Comparison of ENCODE assay signal across 21 mouse cellular contexts in the genomic region with DNA sequence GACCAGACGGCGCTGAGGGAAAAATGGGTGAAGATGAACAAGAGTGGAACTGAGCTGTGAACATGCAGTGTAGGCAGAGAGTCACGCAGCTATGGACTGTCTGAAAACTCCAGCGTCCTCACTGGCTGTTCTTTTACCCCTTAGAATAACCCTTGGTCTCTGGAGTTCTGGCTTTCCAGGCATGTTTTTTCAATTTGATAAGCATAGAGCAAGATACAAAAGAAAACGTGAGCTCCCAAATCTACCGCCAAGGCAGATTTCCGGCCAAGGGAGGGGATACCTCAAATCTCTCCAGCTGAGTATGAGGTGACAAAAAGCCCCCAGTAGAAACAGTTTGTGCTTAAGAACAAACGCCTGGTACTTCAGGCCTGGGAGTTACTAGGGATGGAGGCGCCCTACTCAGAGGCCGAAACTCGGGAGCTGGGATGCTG. TPM values are rescaled to one million over a fixed set of nuclear protein-coding genes. Genes with fewer than 3 reads are reported as not detected.
A peak's percentile ranks its signal among the peaks of the same experiment; 100 is the strongest.
DNase-seq lines count a peak whose midpoint lies in the region; ATAC-seq and TF ChIP-seq lines count a peak whose summit lies in the region.
"Had no signal": no experiment of that assay in that cellular context is flagged by ENCODE, and none has a peak within 500 bp of the region (broad histone marks: within the 10 kb centered on the region; RNA-seq: fewer than 3 reads in every experiment).

No protein-coding gene starts in this region.

- WGBS in forebrain, embryonic 13.5 days = 10% methylated on average over 11 of the region's 11 CpGs
- 2% methylated on average over 11 of the region's 11 CpGs for WGBS in midbrain, embryonic 12.5 days

- peak; percentile 27 to 46 for DNase-seq in cerebellum, postnatal 25 days
- DNase-seq in cerebellum, adult 9-10 months = no peak
- peak; percentile 73 for DNase-seq in brain, embryonic 14.5 days (ENCODE audit: low read depth)
- no peak for DNase-seq in right cerebral cortex, postnatal 14 days
- DNase-seq in spleen, postnatal 10 days (ENCODE audit: low spot score in 2 of 2) = no peak
- no peak for DNase-seq in Muller cell, postnatal 12 days (ENCODE audit: inconsistent ontology term)
- DNase-seq: B cell, adult 2 months; gastrocnemius, postnatal 25 days; right cerebral cortex, adult 18-20 months; thymus, adult 2 months had no signal

- peaks cover 87% of the 10 kb centered on the region for H3K27me3 ChIP-seq in forebrain, embryonic 13.5 days
- H3K27me3 ChIP-seq in midbrain, embryonic 12.5 days = 0 out of 2 replicates have a peak, but pooled peaks cover 3% of the 10 kb centered on the region

- H3K4me1 ChIP-seq in forebrain, embryonic 13.5 days = peaks cover 56% of the 10 kb centered on the region
- H3K4me1 ChIP-seq in midbrain, embryonic 12.5 days = peaks cover 28% of the 10 kb centered on the region
- H3K4me1 ChIP-seq: lung, embryonic 15.5 days had no signal

- TF ChIP-seq CTCF in brain, embryonic 14.5 days (IDR thresholded peaks at IDR 0.05; ENCODE audit: borderline replicate concordance, extremely low read depth, insufficient read depth, insufficient read length) = no peak

- no peak overlapping the region for H3K9ac ChIP-seq in forebrain, embryonic 13.5 days
- peak overlapping the region; percentile 99 for H3K9ac ChIP-seq in midbrain, embryonic 12.5 days (replicated peaks)
- H3K9ac ChIP-seq: heart, embryonic 12.5 days; hindbrain, embryonic 15.5 days; kidney, embryonic 15.5 days; limb, embryonic 13.5 days; lung, embryonic 15.5 days; neural tube, embryonic 13.5 days had no signal

- H3K4me2 ChIP-seq in forebrain, embryonic 13.5 days = peak overlapping the region; percentile 53
- peak overlapping the region; percentile 94 for H3K4me2 ChIP-seq in midbrain, embryonic 12.5 days (replicated peaks)
- H3K4me2 ChIP-seq: heart, embryonic 12.5 days; kidney, embryonic 15.5 days; limb, embryonic 13.5 days; lung, embryonic 15.5 days; neural tube, embryonic 13.5 days had no signal

- no peak; the same call in 1 of the 2 replicates for ATAC-seq in forebrain, embryonic 13.5 days
- ATAC-seq in midbrain, embryonic 12.5 days (ENCODE audit: low FRiP score, low read depth) = 0 out of 2 replicates have a peak, but pooled peaks have one; percentile 17
- ATAC-seq: activated CD4-positive, CD25-positive, alpha-beta regulatory T cell, adult 4 months had no signal

- no peaks in the 10 kb centered on the region for H3K36me3 ChIP-seq in forebrain, embryonic 13.5 days (ENCODE audit: poor library complexity, severe bottlenecking)
- H3K36me3 ChIP-seq in midbrain, embryonic 12.5 days = no peaks in the 10 kb centered on the region
- H3K36me3 ChIP-seq: G1E; heart, embryonic 12.5 days; hindbrain, embryonic 15.5 days; kidney, embryonic 15.5 days; limb, embryonic 13.5 days; lung, embryonic 15.5 days; neural tube, embryonic 13.5 days had no signal

- peak overlapping the region; percentile 72 for H3K27ac ChIP-seq in forebrain, embryonic 13.5 days
- H3K27ac ChIP-seq in midbrain, embryonic 12.5 days (replicated peaks) = peak overlapping the region; percentile 96
- H3K27ac ChIP-seq: kidney, embryonic 15.5 days; limb, embryonic 13.5 days; lung, embryonic 15.5 days; neural tube, embryonic 13.5 days had no signal

- no peaks in the 10 kb centered on the region for H3K9me3 ChIP-seq in forebrain, embryonic 13.5 days (replicated peaks)
- no peaks in the 10 kb centered on the region for H3K9me3 ChIP-seq in midbrain, embryonic 12.5 days
- H3K9me3 ChIP-seq: G1E; heart, embryonic 12.5 days; hindbrain, embryonic 15.5 days; kidney, embryonic 15.5 days; limb, embryonic 13.5 days; lung, embryonic 15.5 days; megakaryocyte, embryonic 14.5 days; neural tube, embryonic 13.5 days had no signal

- no peak for TF ChIP-seq POLR2A in brain, embryonic 14.5 days (IDR thresholded peaks at IDR 0.05; ENCODE audit: borderline replicate concordance, extremely low read depth, insufficient read depth, insufficient read length, poor library complexity, severe bottlenecking)

- H3K4me3 ChIP-seq in forebrain, embryonic 13.5 days = peak overlapping the region; percentile 13; the same call in 1 of the 2 replicates
- H3K4me3 ChIP-seq in midbrain, embryonic 12.5 days = peak overlapping the region; percentile 73
- H3K4me3 ChIP-seq: heart, embryonic 12.5 days; kidney, embryonic 15.5 days; lung, embryonic 15.5 days; megakaryocyte, embryonic 14.5 days; neural tube, embryonic 13.5 days had no signal

RNA-seq across cellular contexts. Expression of gene Otx2, which starts 5.6 kb away (rescaled TPM):
- polyA plus RNA-seq in brain, embryonic 14.5 days (2012; rRNA removed) = 44.7 and 65.6 TPM in 2 replicates
- 24.9 and 36.8 TPM in 2 replicates for polyA plus RNA-seq in forebrain, embryonic 13.5 days (2015; fragmentation: Nextera tagmentation; extraction: Ambion mirVana)
- 180 and 189 TPM in 2 replicates for polyA plus RNA-seq in midbrain, embryonic 12.5 days (2016; fragmentation: Nextera tagmentation; extraction: Ambion mirVana)
- polyA plus RNA-seq: G1E; kidney, embryonic 15.5 days; limb, embryonic 13.5 days; lung, embryonic 15.5 days; neural tube, embryonic 13.5 days; thymus, adult 2 months had no signal

Comparison
In these comparisons a context has a peak if more than half of its experiments do, and no peak if none do; other contexts are left out.
1. DNase-seq: peak in cerebellum, postnatal 25 days (2 of 2) and brain, embryonic 14.5 days (single experiment); none in cerebellum, adult 9-10 months (single experiment), right cerebral cortex, postnatal 14 days (single experiment), spleen, postnatal 10 days (0 of 2) and Muller cell, postnatal 12 days (single experiment).